Mouse (Mus musculus) CD8-positive naive resting alpha-beta T cell, adult 2 months (primary cell): Measurements from ENCODE around the gene Chrna10.
A peak's percentile ranks its signal among the peaks of the same experiment; 100 is the strongest.

Experiments
- DNase-seq, 2 experiments: peaks; one replicate each; pipeline ENCODE4 v3.0.0; 2022; ENCODE audit warnings: low read depth in 2 of 2, low spot score in 2 of 2

Chrna10 gene

DNA sequence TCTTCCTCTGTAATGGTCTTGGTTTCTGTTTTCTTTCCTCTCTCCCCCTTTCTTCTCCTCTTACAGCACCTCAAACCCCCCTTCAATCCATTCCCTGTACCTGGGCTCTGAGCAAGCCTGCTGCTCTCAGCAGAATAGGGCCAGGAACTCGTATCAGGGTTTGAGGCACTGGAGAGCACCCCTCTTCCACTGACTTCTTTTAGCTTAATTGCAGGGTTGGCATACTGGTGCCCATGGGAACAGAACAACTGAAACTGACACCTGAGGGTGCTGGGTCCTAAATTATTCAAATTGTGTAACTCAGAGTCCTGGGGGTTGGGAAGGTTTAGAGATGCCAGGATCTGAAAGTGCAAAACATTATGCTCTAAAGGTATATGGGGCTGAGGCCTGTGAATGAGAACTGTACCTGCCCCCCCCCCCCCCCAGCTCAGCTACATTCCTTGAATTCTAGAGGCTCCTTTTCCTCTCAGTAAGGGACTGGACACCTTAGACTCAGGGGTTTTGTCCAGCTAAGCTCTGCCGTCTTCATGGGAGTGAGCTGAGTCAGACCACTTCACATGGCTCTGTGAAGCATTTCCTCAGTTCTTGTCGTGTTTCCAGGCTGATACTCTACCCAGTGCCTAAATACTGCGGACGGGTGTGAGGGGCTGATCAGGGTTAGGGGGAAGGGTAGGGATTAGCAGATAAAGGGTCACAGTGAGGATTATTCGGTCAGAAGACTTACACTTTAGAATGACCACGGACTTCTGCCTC, at the start of gene Chrna10:
Gene Chrna10, minus strand, starts transcription at position 250 of the 753 bp plus-strand sequence.
- DNase-seq, result no peak

GRCm38 (mm10) chr7:102153691-102154090, 37.1 kb upstream of the Chrna10 start:
- DNase-seq, result no peak

DNA sequence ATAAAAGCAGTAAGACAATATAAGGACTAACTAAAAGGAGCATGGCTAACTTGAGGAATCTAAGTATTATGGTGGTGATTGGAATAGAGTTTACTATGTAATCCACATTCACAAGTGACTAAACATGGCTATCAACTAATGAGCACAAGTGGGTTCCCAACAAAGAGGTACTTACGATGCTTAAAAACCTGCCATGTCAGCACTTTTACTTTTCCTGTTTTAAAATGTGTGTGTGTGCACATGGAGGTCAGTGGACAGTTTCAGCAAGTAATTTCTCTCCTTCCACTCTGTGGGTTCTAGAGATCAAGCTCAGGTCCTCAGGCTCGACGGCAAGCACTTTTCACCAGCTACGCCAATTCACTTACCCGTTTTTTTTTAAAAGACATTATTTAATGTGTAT, 21.3 kb upstream of the Chrna10 start:
- DNase-seq, result no peak

DNA sequence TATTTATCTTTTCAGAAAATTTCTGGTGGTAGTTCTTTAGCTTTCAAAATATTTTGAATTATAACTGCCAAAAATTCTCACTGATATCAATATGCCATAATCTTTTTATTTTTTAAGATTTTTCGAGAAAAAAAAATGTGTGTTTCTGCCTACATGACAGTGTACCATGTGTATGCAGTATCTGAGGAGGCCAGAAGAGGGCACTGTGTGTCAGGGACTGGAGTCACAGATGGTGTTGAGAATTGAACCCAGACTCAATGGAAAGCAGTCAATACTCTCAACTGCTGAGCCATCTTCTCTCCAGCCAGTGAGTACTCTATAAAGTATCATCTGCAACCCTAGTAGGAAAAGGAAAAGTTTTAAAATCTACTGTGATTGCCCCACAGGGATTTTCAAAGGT, 20.8 kb upstream of the Chrna10 start:
- peak in 1 of 2 experiments; percentile 27 for DNase-seq

DNA sequence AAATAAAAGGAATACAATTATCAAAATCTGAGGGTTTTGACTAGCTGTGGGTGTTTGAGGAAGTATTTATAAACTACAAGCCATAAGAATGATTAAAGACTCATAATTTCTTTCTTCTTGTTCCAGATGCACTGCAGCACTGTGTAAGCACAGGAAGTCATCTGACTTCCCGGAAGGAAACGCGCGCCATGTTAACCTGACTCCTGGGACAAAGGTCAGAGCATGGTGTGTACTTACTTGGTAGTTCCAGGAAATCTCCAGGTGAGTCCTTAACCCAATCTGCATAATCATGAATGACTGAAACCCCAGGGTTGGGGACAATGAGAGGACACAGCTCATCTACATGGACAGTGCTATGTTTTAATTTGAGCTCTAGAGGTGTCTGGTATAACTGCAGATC, 15.8 kb upstream of the Chrna10 start:
- no peak for DNase-seq

- no peak for DNase-seq
Observed at GRCm38 (mm10) chr7:102120326-102120725, 3.7 kb upstream of the Chrna10 start.

GRCm38 (mm10) chr7:102117382-102117781, 754 bp upstream of the Chrna10 start:
- DNase-seq, result no peak

DNA sequence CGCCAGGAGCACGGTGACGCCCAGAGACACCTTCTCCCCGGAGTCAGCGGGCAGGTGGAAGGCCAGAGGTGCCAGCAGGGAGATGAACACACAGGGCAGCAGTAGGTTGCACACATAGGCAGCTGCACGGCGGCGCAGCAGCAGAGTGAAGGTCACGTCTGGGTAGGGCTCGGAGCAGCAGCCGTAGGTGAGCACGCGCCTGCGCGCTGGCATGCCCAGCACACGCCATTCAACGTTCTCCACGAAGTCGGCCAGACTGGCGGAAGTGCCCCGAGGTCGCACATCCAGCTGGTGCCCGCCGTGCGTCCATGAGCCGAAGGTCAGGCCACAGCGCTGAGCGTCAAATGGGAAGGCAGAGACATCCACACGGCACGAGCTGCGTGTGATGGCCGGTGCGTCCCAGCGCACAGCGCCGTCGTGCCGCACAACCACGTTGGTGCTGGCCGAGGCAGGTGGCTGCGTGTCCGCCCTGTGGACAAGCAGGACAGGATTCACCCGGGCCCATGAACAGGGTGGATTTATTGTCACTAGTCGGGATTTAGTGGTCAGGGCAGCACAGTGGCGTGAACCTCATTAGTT, 3.4 kb downstream of the Chrna10 start:
- no peak for DNase-seq

DNA sequence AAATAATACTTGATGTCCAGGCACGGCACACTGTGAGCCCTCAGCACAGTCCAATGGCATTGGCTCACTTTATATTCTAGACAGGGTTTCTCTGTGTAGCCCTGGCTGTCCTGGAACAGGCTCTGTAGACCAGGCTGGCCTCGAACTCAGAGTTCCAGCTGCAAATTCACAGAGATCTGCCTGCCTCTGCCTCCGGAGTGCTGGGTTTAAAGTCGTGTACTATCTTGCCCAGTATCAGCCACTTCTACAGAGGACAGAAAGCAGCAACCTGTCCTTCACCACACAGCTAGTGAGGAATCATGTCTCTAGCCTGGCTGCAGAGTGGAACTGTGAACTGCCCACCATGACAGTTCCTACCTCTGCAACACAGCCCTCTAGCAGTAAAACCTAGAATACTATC, 6.9 kb downstream of the Chrna10 start:
- DNase-seq, result no peak

DNA sequence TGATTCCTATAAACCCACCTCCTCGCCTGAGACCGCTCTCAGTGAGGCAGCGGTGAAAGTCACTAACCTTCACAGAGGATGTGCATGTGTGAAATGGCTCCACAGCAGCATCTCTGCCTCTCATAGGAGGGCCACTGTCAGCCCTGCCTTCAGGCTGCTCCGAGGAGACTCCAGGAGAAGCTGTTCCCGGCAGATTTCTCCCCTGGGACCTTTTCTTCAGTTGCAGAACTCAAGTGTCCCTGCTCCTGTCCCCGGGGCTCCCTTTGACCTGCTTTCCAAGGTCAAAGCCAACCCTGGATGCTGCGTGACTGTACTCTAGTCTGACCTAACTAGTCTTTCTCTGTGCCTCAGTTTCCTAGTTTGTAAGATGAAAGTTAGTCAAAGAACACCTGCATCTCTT, 7.5 kb downstream of the Chrna10 start, which contains the start of gene Art5:
Gene Art5, minus strand, starts transcription at position 319 of the 400 bp plus-strand sequence.
- DNase-seq, result no peak

- no peak for DNase-seq
Observed at GRCm38 (mm10) chr7:102108206-102108605, 8.4 kb downstream of the Chrna10 start.

- DNase-seq, result peak in 1 of 2 experiments; percentile 12
Observed at GRCm38 (mm10) chr7:102106700-102107141, 9.9 kb downstream of the Chrna10 start.

- DNase-seq, result no peak
Observed at GRCm38 (mm10) chr7:102104126-102104525, 12.5 kb downstream of the Chrna10 start.

DNA sequence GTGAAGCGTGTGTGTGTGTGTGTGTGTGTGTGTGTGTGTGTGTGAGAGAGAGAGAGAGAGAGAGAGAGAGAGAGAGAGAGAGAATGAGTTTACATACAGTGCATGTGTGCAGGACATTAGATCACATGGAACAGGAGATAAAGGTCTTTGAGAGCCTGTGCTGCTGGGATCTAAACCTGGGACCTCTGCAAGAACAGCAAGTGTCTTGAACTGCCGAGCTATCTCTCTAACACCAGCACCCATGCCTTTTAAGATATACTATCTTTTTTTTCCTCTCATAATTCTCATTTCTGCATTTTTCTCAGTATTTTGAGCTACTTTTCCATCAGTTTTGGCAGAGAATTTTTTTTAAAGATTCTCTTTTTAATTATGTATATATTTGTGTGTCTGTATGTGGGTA, 13.1 kb downstream of the Chrna10 start:
- no peak for DNase-seq

DNA sequence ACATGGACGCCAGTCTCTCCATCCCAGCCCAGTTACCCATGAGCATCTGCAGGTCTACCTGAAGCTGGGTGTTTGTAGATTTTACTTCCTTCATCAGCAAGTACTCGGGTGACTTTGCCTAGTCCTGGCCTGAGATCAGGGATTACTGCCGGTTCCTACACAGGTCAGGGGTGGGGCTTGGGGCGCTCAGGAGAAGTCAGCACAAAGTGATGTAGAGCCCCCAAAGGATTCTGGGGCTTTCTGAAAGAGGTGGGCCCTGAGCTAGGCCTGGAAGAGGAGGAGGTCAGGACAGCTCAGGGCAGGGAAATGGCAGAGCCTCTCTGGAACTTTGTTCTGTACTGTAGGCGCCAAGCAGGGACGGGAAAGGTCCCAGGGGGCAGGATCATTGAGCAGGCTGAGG, 13.9 kb downstream of the Chrna10 start:
- no peak for DNase-seq

GRCm38 (mm10) chr7:102102241-102102640, 14.4 kb downstream of the Chrna10 start:
- DNase-seq, result no peak

- DNase-seq, result no peak
Observed at GRCm38 (mm10) chr7:102101487-102101886, 15.1 kb downstream of the Chrna10 start, which contains the start of gene Art1. TSS of gene Art1 (plus strand) at chr7:102101743.

GRCm38 (mm10) chr7:102100868-102101267, 15.8 kb downstream of the Chrna10 start:
- no peak for DNase-seq

- no peak for DNase-seq
Observed at GRCm38 (mm10) chr7:102099760-102100661, 16.6 kb downstream of the Chrna10 start.

- DNase-seq, result no peak
Observed at GRCm38 (mm10) chr7:102087336-102087735, 29.3 kb downstream of the Chrna10 start.

DNA sequence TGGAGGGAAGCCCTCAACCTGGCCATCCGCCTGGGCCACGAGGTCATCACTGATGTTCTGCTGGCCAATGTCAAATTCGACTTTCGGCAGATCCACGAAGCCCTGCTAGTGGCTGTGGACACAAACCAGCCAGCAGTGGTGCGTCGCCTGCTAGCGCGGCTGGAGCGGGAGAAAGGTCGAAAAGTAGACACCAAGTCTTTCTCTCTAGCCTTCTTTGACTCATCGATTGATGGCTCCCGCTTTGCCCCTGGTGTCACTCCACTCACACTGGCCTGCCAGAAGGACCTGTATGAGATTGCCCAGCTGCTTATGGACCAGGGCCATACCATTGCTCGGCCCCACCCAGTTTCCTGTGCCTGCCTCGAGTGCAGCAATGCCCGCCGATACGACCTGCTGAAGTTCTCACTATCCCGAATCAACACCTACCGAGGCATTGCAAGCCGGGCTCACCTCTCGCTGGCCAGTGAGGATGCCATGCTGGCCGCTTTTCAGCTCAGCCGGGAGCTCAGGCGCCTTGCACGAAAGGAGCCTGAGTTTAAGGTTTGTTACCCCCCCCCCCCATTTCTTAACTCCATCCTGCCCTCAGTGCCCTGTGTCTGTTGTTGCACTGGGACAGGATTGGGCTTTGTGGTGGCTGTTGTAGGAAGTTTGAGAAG, 32.5 kb downstream of the Chrna10 start:
- no peak for DNase-seq
